Mouse (Mus musculus) kidney, adult 2 months (tissue): Measurements from ENCODE around the gene Tmem132c. TPM values are rescaled to one million over a fixed set of nuclear protein-coding genes. Genes with fewer than 3 reads are reported as not detected.

ENCODE experiments used
- DNase-seq: peaks from one replicate; pipeline ENCODE4 v3.0.0; 2021
- H3K27ac ChIP-seq: fragments of 200-500 bp; 2 replicates; pipeline ENCODE4 v1.5.1; 2012; ENCODE audit warnings: low read depth, low read length, control low read depth, inconsistent platforms; ENCODE audit not compliant: insufficient read depth
- H3K27me3 ChIP-seq: fragments of 200-500 bp; replicated peaks from 2 replicates; pipeline ENCODE4 v1.6.1; 2012; ENCODE audit warnings: mild to moderate bottlenecking, moderate library complexity, low read length, inconsistent platforms; ENCODE audit not compliant: control insufficient read depth, insufficient read depth
- H3K36me3 ChIP-seq: fragments of 200-500 bp; 2 replicates; pipeline ENCODE4 v1.6.1; 2012; ENCODE audit warnings: mild to moderate bottlenecking, moderate library complexity, low read length, inconsistent platforms; ENCODE audit not compliant: control insufficient read depth, insufficient read depth
- H3K4me1 ChIP-seq: fragments of 200-500 bp; 2 replicates; pipeline ENCODE4 v1.6.1; 2011; ENCODE audit warnings: low read length; ENCODE audit not compliant: control insufficient read depth, insufficient read depth
- H3K4me3 ChIP-seq: fragments of 200-500 bp; 2 replicates; pipeline ENCODE4 v1.5.1; 2011; ENCODE audit warnings: mild to moderate bottlenecking, low read depth, low read length, control low read depth; ENCODE audit not compliant: insufficient read depth
- CTCF ChIP-seq: fragments of 200-500 bp; conservative IDR thresholded peaks from 2 replicates; pipeline ENCODE4 v1.5.1; 2011; ENCODE audit warnings: low read depth, mild to moderate bottlenecking, control low read depth, low read length, moderate library complexity, mixed read lengths; ENCODE audit not compliant: insufficient read depth, insufficient read length
- POLR2A ChIP-seq: fragments of 200-500 bp; IDR thresholded peaks from one replicate; pipeline ENCODE4 v1.6.1; 2011; ENCODE audit warnings: low read depth, low read length, control low read depth
- WGBS: fragments of 180-500 bp; shearing (Covaris S2); methylation state at CpG from one replicate; pipeline ENCODE4 v1.1.7; 2018; 5-methylcytosine and 5-hydroxymethylcytosine counted together
- polyA plus RNA-seq: library from polyadenylated mRNA; depleted of rRNA; stranded (reverse); fragments of >200 nt; gene quantifications from 2 replicates; pipeline ENCODE4 v1.2.3, GENCODE M21; 2012

Tmem132c gene
- polyA plus RNA-seq, 1 experiment, result 0.17 TPM

DNA sequence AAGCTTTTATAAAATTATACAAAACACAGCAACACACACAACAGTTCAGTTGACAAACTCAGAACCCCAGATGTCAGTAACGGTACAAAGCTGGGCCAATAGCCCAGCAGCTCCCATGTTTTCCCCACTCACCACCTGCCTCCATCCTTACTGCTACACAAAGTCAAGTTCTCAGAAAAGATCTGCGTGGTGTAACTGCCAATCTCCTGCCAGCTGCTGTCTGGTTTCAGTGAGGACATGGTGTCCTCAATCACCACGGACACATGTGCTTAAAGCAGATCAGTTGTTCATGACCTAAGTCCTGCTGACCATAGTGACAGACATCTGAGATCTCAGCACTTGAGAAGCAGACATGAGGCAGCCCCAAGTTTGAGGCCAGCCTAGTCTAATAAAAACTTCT, 354.1 kb downstream of the Tmem132c start:
- H3K36me3 ChIP-seq, result no peaks in the 10 kb centered on the region
- no peaks in the 10 kb centered on the region for H3K27me3 ChIP-seq
- WGBS, result 94% methylated on average over 3 of the region's 3 CpGs
- H3K4me3 ChIP-seq, result no peak overlapping the region
- H3K27ac ChIP-seq, result no peak overlapping the region
- no peaks in the 10 kb centered on the region for H3K4me1 ChIP-seq
- TF ChIP-seq POLR2A (no peak), CTCF (no peak)
- DNase-seq, result no peak

GRCm38 (mm10) chr5:127596862-127597261, 355.3 kb downstream of the Tmem132c start:
- WGBS, result 82% methylated on average over 7 of the region's 7 CpGs
- Histone ChIP-seq H3K36me3 (peaks cover 1% of the 10 kb centered on the region), H3K27ac (no peak overlapping the region), H3K27me3 (no peaks in the 10 kb centered on the region), H3K4me1 (no peaks in the 10 kb centered on the region), H3K4me3 (no peak overlapping the region)
- no peak for DNase-seq
- TF ChIP-seq CTCF (no peak), POLR2A (no peak)

DNA sequence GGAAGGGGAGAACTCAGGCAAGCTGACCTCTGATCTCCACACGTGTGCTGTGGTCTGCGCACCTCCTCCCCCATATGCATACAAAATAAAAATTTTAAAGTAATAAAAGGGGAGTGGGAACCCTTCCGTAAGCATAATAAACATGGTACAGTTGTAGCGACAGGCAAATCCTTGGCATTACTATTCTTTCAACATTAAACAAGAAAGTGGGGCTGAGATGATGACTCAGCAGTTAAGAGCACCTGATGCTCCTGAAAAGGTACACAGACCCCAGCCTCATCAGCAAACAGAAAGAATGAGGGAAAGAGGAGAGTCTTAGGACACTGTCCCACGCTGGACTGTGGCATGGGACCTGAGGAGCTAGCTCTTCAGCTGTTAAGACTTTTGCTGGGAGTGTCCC, 361.4 kb downstream of the Tmem132c start:
- Histone ChIP-seq H3K4me3 (no peak overlapping the region), H3K4me1 (no peaks in the 10 kb centered on the region), H3K27me3 (no peaks in the 10 kb centered on the region), H3K36me3 (peaks cover 3% of the 10 kb centered on the region), H3K27ac (no peak overlapping the region)
- TF ChIP-seq POLR2A, result no peak
- TF ChIP-seq CTCF, result no peak
- no peak for DNase-seq
- 89% methylated on average over 5 of the region's 5 CpGs for WGBS

DNA sequence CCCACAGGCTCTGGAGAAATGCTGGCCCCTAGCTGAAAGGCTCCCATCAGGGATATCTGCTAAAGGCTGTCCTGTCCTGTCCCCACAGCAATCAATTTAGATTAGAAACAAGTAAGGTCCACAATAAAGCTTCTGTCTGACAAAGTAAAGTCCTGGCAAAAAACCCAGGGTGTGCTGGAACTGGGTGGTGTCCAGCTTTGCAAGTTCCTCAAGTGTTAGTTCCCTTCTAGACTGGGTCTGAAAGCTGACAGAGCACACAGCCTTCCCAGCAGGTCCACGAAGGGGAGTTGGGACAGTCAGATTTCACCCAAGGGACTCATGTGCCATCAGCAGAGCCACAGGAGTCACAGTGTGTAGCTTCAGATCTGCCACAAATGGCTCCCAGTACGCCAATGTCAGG, 365.9 kb downstream of the Tmem132c start:
- no peak overlapping the region for H3K4me3 ChIP-seq
- DNase-seq, result no peak
- TF ChIP-seq POLR2A (no peak), CTCF (no peak)
- WGBS, result 85% methylated on average over 2 of the region's 2 CpGs
- H3K36me3 ChIP-seq, result 0 out of 2 replicates have a peak, but pooled peaks cover 1% of the 10 kb centered on the region
- H3K27me3 ChIP-seq, result no peaks in the 10 kb centered on the region
- H3K4me1 ChIP-seq, result peaks cover 16% of the 10 kb centered on the region
- no peak overlapping the region for H3K27ac ChIP-seq

GRCm38 (mm10) chr5:127609191-127609714, 367.6 kb downstream of the Tmem132c start:
- Histone ChIP-seq H3K36me3 (no peaks in the 10 kb centered on the region), H3K27me3 (no peaks in the 10 kb centered on the region), H3K4me1 (peaks cover 16% of the 10 kb centered on the region), H3K4me3 (no peak overlapping the region), H3K27ac (no peak overlapping the region)
- 82% methylated on average over 7 of the region's 7 CpGs for WGBS
- no peak for DNase-seq
- TF ChIP-seq POLR2A (no peak), CTCF (no peak)

DNA sequence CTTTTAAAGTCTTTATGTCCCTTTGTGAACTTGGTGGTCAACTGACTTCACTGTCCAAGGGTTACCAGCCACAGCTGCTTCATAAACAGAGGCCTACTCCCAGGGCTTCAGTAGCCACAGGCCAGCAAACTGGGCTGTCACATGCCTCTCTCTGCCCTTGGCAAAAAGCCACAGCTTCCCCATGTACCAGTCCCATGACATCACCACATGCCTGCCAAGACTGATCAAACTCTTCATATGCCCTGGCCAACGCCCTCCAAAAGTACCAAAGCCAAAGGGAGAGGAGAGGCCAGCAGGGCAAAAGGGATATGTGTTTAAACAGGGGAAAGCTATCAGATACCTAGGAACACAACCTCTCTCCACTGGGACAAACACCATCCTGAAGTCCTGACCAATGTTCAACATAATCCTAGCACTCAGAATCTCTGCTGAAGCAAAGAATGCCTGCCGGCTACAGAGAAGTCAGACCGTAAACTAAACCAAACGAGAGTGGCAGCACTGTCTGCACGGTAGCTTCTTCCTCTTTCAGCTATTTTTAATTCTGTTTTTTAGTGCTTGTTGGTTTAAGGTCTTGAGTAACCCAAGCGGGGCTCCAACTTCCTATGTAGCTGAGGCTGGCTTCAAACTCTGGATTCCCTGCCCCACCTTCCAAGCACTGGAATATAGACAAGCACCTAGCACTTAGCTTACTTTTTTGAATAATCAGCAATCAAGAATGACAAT, 369.3 kb downstream of the Tmem132c start:
- peak; percentile 93 for DNase-seq
- TF ChIP-seq CTCF (no peak), POLR2A (no peak)
- H3K27me3 ChIP-seq, result no peaks in the 10 kb centered on the region
- 40% methylated on average over 6 of the region's 6 CpGs for WGBS
- H3K4me3 ChIP-seq, result no peak overlapping the region
- H3K27ac ChIP-seq, result peak overlapping the region; percentile 64; the same call in 1 of the 2 replicates
- peaks cover 21% of the 10 kb centered on the region for H3K4me1 ChIP-seq
- H3K36me3 ChIP-seq, result no peaks in the 10 kb centered on the region

GRCm38 (mm10) chr5:127611881-127612280, 370.3 kb downstream of the Tmem132c start:
- H3K4me1 ChIP-seq, result peaks cover 26% of the 10 kb centered on the region
- H3K36me3 ChIP-seq, result no peaks in the 10 kb centered on the region
- no peak overlapping the region for H3K4me3 ChIP-seq
- peak overlapping the region; percentile 15; the same call in 1 of the 2 replicates for H3K27ac ChIP-seq
- WGBS, result 70% methylated on average over 1 of the region's 1 CpGs
- TF ChIP-seq CTCF, result no peak
- TF ChIP-seq POLR2A, result no peak
- H3K27me3 ChIP-seq, result no peaks in the 10 kb centered on the region
- no peak for DNase-seq
